Mouse (Mus musculus) thymus, adult 18-20 months (tissue): ENCODE results near the gene Srgap1.

Source experiments
- DNase-seq, 2 experiments: peaks; one replicate each; pipeline ENCODE4 v3.0.0; 2022; ENCODE audit warnings: mixed read lengths in 2 of 2

Gene Srgap1

DNA sequence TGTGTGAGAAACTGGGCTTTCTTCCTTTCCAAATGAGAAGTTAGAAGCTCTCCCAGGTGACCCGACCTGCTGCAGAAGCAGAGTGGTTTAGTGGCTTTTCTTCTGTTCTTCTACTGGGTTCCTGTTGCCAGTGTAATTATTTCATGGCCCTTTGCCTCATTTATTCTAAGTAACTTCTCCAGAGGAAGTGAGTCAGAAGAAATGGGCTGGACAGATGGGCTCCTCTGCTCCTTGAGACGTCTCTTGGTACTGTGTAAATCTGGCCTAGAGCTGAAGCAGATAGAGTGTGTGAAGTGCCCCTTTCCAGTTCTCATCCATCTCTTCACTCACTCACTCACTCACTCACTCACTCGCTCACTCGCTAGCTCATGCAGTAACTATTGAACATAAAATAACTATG lies 290.4 kb downstream of the Srgap1 start:
- DNase-seq = no peak

DNA sequence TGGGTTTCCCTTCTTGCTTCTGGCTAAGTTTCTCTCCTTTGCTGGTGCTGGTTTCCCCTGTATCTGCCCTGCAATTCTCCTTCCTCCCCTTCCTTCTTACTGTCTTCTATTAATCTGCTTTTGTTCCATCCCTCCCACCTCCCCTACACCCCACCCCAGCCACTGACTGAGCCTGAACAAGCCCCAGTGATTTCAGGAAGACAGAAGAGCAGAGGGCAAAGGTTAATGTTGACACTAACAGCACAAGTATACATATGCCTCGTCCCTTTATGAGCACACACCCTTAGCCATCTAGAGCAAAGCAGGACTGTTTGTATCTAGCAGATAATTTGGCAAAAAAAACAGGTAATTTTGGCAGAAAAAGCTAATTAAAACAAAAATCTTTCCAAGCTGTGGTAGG lies 291.3 kb downstream of the Srgap1 start:
- DNase-seq = no peak

DNA sequence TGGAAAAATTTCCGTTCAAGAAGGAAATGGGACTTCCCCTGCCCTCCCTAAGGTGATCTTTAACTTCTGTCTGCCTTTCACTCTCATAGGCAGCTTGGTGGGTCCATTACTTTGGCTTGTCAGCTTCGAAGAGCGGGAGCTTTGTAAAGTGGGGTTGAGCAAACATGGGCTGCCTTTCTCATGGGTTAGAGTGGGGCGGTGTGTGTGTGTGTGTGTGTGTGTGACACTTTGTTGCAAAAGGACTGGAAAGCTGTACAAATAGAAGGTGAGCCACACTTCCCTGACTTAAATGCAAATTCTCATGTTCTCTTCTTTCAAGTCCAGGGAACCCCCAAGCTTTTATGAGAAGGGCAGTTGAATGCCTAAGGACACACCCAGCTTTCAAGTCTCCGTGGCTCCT lies 292.9 kb downstream of the Srgap1 start:
- DNase-seq = no peak

GRCm38 (mm10) chr10:121750175-121750574 lies 296.9 kb downstream of the Srgap1 start:
- no peak for DNase-seq

- no peak for DNase-seq
Observed at GRCm38 (mm10) chr10:121742336-121742735, 304.8 kb downstream of the Srgap1 start.

- DNase-seq = peak; percentile 76
Observed at GRCm38 (mm10) chr10:121739548-121740505, 307.3 kb downstream of the Srgap1 start, which contains the start of gene BC048403. TSS of gene BC048403 (plus strand) at chr10:121739937.

DNA sequence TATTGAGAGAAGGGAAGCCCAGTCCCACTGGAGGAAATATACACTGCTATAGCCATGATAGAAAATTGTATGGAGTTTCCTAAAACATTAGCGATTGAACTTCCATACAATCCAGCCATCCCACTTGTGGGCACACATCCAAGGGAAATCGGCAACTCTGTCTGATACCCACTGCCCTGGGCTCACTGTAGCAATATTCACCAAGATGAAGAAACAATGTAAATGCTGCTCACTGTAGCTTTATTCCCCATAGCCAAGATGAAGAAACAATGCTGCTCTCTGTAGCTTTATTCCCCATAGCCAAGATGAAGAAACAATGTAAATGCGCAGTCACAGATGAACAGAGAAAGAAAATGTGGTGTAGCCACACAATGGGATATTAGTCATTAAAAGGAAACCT lies 309.9 kb downstream of the Srgap1 start:
- DNase-seq = no peak

GRCm38 (mm10) chr10:121732542-121732941 lies 314.6 kb downstream of the Srgap1 start:
- no peak for DNase-seq

DNA sequence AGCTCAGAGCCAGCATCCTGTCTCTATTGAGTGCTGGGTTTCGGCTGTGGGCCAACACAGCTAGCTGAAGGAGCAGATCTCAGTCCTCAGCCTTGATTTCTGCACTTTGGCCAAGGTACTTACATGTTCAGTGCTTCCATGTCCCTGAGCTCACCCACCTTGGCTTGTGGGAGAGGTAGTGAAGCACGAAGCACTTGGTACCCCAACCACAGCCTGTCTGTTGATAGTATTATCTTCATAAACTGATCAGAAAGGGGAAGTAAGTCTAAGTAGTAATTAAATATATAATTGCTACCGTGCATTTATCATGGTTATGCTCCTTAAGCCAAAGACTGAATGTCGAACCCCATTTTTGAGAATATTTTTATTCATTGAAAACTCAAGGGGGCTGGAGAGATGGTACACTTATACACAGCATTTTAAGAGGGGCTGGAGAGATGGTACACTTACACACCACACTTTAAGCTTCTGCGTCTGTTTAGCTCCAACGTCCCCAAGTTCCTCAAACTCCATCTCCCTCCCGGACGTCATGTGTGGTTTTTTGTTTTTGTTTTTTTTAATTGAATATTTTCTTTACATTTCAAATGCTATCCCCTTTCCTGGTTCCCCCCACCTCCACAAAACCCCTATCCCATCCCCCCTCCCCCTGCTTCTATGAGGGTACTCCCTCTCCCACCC lies 315.9 kb downstream of the Srgap1 start:
- no peak for DNase-seq
